Mouse (Mus musculus) adrenal gland, postnatal 4 days (tissue): ENCODE results near the gene Nrxn1. TPM values are rescaled to one million over a fixed set of nuclear protein-coding genes. Genes with fewer than 3 reads are reported as not detected.

Experiments
- DNase-seq, 2 experiments: peaks; one replicate each; pipeline ENCODE4 v3.0.0; 2021 to 2022; ENCODE audit warnings: low spot score in 2 of 2, mixed read lengths in 2 of 2
- total RNA-seq, 2 experiments: library from RNA; stranded (reverse); gene quantifications; 2 replicates each; pipeline ENCODE4 v1.2.3; 2021

The Nrxn1 gene
- total RNA-seq, 2 experiments from 2014 or later: 20.1 to 20.6 TPM

GRCm38 (mm10) chr17:90122796-90123481 is 969.9 kb downstream of the Nrxn1 start:
- no peak for DNase-seq

- no peak for DNase-seq
These were observed 976.6 kb downstream of the Nrxn1 start for GRCm38 (mm10) chr17:90116241-90116640.

GRCm38 (mm10) chr17:90094999-90095398 is 997.9 kb downstream of the Nrxn1 start:
- DNase-seq: no peak

GRCm38 (mm10) chr17:90088314-90088650 is 1004.6 kb downstream of the Nrxn1 start:
- DNase-seq: peak; percentile 8 to 15

- no peak for DNase-seq
These were observed 1005.1 kb downstream of the Nrxn1 start for GRCm38 (mm10) chr17:90087616-90088313.

GRCm38 (mm10) chr17:90086826-90087225 is 1006.0 kb downstream of the Nrxn1 start:
- no peak for DNase-seq

- no peak for DNase-seq
These were observed 1013.9 kb downstream of the Nrxn1 start for GRCm38 (mm10) chr17:90079003-90079402.

GRCm38 (mm10) chr17:90078488-90078887 is 1014.4 kb downstream of the Nrxn1 start:
- no peak for DNase-seq

- no peak for DNase-seq
These were observed 1030.0 kb downstream of the Nrxn1 start for GRCm38 (mm10) chr17:90062866-90063265.

- DNase-seq: no peak
These were observed 1032.0 kb downstream of the Nrxn1 start for GRCm38 (mm10) chr17:90060872-90061271.

- no peak for DNase-seq
These were observed 1032.7 kb downstream of the Nrxn1 start for GRCm38 (mm10) chr17:90060168-90060567.

GRCm38 (mm10) chr17:90059320-90060111 is 1033.4 kb downstream of the Nrxn1 start:
- DNase-seq: no peak

- DNase-seq: no peak
These were observed 1038.6 kb downstream of the Nrxn1 start for GRCm38 (mm10) chr17:90054312-90054711.

- no peak for DNase-seq
These were observed 1053.6 kb downstream of the Nrxn1 start for GRCm38 (mm10) chr17:90039316-90039715.

- no peak for DNase-seq
These were observed 1060.5 kb downstream of the Nrxn1 start for GRCm38 (mm10) chr17:90032416-90032815.

- DNase-seq: no peak
These were observed 1076.2 kb downstream of the Nrxn1 start for GRCm38 (mm10) chr17:90016636-90017035.

- DNase-seq: no peak
These were observed 1081.1 kb downstream of the Nrxn1 start for GRCm38 (mm10) chr17:90011761-90012160.

- no peak for DNase-seq
These were observed 1085.3 kb downstream of the Nrxn1 start for GRCm38 (mm10) chr17:90007438-90008109.

- no peak for DNase-seq
These were observed 1102.2 kb downstream of the Nrxn1 start for GRCm38 (mm10) chr17:89990651-89991050.
